Mouse (Mus musculus): ENCODE data around the gene Dnah11.
A peak's percentile ranks its signal among the peaks of the same experiment; 100 is the strongest.

The Dnah11 gene

DNA sequence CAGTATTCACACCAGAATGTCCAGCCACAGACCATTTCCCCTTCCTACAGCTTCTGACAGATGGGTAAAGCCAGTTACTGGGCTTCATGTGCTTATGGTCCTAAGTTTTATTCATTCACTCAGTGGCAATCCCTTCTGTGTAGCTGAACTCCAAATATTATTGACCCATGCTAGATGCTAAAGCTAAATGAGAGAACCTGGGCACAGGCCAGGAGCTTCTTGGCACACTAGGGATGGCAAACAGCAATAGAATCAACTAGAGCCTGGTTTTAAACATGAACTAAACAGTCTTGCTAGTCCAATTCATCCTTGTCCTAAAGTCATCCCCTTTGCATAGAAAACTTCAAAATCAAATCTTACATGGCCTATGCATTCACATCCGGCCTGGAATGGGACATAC is 113.6 kb downstream of the Dnah11 start:
- DNase-seq (ENCODE audit: low read depth, low spot score): no peak

DNA sequence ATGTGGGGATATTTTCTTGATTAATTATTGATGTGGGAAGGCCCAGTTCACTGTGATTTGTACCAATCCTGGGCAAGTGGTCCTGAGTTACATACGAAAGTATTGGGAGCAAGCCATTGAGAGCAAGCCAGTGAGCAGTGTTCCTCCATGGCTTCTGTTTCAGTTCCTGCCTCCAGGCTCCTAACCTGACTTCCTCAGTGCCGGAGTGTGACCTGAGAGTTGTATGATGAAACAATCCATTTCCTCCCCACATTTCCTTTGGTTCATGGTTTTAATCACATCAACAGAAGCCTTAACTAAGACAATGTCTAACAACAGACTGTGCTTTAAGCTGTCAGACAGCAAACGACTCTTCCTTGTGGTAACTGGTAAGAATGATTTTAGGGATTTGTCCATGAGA is 114.0 kb downstream of the Dnah11 start:
- no peak for DNase-seq (ENCODE audit: low read depth, low spot score)

DNA sequence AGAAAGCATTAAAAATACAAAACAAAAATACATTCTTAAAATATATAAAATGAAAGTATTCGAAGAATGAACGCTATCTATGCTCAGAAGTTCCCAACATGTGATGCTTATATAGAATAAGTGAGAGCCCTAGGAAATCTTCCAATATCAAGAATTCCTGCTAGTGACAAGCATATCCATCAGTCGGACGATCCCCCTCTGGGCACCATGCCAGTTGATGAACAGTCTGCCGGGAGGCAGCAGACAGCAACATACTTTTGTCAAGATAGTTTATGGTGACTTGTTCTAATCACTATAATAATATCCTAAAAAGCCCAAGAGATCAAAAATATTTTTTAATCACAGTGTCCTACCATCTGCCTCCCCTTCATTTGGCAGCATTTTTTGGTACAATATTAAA is 114.7 kb downstream of the Dnah11 start:
- DNase-seq (ENCODE audit: low read depth, low spot score): no peak

DNA sequence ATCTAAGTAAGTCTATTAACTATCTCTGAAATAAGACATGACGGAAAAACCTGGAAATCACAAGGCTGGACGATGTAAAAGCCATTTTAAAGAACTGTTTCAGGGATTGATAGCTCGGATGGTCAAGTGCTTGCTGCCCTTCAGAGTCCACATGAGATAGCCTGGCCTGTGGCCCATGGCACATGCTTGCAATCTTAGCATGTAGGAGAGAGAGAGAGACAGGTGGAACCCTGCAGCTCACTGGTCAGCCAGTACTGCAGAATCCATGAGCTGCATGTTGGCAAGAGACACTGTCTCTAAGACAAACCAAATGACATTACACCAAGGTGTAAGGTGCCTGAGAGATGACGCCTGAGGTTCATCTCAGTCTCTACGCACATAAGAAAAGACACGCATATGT is 118.4 kb downstream of the Dnah11 start:
- DNase-seq (ENCODE audit: low read depth, low spot score): no peak

DNA sequence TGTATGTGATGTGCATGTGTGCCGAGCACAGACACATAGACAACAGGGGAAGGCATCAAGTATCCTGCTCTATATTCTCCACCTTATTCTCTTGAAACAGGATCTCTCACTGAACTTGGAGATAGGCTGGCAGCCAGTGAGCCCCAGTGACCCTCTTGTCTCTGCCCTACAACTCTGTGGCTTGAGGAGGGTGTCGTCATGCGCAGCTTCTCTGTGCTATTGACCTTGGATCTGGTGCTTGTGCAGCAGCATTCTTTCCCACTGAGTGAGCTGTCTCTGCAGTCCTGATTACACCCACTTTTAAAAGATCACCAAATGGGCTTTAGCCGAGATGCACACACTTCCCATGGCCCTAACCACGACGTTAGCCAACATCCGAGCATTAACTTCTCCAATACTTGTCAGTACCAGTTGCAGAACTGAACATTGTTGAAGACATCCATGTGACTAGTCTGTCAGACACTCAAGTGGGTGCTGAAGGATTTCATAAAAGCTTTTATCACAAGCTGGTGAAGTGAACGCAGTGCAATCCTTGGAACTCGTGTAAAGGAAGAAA is 120.3 kb downstream of the Dnah11 start:
- DNase-seq (ENCODE audit: low read depth, low spot score): no peak

DNA sequence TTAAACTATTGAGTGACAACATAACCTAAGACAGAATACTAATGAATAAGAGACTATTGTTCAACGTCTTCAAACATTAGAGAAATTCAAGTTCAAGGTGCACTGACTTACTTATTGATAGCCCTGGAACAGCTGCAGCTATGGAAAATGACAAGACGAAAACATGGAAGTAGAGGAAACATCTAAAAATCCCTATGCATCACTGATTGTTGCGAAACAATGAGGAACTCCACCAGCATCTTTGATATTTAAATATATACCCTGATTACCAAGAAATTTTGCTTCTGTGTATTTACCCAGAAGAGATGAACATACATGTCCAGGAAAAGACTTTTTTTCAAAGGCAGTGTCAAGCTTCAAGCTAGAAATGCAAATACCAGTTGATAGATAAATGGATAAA is 122.0 kb downstream of the Dnah11 start:
- DNase-seq (ENCODE audit: low read depth, low spot score): no peak

DNA sequence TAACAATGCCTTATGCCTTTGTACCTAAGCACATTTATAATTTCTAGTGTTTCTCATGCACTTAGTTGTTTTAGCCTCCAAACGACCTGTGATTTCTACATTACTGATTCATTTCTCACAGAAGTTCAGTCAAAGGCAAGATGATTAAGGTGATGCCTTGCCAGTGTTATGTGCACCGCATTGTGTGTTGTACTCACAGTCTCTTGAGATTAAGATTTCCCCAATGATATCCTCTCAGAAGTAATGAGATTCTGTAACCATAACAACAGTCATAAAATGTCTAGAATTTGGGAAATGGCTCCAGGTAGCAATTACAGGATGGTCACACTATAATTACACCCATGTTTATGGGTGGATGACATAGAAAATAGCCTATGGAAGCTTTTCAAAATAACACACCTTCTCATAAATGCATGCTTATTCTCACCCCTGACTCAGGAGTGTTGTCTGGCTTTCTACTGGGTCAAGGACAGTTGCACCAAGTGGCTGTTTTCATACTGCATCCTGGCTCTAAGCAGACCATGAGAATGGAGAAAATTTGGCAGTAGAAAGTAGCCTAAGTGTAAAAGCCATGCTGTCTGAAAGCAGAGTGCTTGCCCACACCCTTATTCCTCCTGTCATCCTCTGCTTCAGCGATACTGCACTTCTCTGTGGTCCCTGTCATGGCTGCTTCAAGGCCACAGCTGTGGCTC is 126.5 kb downstream of the Dnah11 start:
- no peak for DNase-seq (ENCODE audit: low read depth, low spot score)

DNA sequence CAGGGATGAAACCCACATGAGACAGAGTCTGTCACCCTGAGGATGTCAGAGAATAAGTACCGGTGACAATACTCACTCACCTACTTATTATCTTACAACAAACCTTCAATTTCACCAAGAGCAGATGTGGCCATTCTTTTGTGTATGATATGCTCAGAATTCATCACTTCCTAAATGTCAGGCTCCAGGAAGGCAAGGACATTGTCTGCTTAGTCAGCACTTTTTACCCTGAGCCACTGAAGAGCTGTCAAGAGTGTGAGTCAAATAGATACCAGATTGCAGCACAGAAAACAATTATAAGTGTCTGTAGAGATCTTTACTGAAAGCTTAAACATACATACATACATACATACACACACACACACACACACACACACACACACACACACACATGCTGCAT is 127.2 kb downstream of the Dnah11 start:
- no peak for DNase-seq (ENCODE audit: low read depth, low spot score)

DNA sequence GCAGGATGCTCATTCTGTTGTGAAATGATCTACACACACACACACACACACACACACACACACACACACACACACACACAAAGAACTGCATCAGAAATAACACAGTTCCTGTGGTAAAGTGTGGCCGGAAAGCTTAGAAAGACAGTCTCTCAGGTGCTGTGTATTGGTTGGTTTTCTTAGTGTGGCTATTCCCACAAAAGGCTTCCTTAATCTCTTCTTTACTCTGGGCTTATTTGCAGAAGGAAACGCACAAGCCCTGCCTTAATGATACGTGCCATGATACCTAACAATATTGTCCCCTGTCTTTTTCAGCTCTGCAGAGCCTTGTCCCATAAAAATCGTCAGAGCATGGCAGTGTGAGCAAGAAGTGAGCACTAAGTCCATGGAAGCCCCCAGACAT is 130.1 kb downstream of the Dnah11 start:
- DNase-seq (ENCODE audit: low read depth, low spot score): no peak

DNA sequence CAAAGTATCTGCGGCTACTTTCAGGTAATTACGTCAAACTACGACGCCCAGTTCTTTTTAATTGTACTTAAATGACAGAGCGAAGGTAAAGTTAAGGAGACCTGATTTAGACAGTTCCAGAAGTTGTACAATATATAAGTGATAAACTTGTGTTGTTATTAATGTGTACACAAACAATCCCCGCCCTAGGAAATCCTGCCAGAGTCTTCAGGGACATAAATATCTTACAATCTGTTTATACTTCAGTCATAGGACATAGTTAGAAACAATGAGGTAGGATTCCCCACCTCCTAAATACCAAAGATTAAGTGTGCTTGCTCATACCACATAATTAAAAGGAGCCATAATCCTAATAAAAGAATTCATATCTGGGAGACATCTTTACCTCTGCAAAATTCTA is 136.5 kb downstream of the Dnah11 start:
- DNase-seq (ENCODE audit: low read depth, low spot score): no peak

DNA sequence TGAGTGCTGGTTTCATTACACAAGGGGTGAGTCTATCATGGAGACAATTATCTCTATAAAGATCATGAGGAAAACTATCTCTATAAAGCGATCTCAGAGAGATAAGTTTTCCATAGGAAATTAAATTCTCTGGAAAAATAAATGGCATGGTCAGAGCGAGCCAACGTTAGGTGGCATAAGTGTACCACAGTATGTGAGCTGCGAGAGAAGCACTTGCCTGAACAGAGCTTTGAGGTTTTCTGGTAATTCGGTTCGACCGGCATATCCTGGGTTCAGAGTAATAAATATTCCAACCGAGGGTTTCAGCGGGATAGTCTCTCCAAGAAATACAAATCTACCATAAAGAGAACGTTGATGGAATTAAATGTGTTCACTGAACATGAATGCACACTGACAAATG is 142.0 kb downstream of the Dnah11 start:
- no peak for DNase-seq (ENCODE audit: low read depth, low spot score)

DNA sequence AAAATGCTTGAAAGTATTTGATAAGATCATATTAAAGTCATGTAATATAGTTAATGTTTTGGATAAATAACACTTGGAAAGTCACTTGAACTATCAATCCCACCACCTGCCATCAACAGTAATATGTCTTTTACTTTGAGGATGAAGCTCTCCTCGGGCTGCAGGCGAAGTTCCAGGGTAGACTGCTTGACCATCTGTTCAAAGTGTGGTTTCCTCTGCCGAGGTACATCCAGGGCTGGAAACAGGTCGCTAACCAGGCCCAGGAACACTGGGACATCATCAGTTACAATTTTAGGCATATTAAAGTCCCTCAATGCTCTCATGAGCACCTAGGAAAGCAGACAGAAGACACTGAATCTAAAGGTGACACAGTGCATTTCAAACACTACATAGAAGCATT is 153.5 kb downstream of the Dnah11 start:
- DNase-seq (ENCODE audit: low read depth, low spot score): no peak

DNA sequence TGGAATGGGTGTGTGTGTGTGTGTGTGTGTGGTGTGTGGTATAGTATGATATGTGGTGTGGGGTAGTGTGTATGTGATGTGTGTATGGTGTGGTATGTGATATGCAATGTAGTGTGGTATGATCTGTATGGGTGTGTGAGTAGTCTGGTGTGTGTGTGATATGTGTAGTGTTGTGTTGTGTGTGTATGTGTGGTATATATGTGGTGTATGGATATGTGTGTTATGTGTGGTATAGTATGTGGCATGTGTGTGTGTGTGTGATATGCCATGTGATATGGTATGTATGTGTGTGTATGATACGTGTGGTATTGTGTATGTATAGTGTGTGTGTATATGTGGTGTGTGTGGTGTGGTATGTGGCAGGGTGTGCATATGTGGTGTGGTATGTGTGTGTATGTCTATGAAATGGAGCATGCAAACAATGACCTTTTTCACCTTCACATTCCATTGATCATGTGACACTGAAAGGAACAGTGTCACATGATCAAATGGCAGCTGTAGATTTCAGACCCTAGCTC is 155.7 kb downstream of the Dnah11 start:
- no peak for DNase-seq (ENCODE audit: low read depth, low spot score)

DNA sequence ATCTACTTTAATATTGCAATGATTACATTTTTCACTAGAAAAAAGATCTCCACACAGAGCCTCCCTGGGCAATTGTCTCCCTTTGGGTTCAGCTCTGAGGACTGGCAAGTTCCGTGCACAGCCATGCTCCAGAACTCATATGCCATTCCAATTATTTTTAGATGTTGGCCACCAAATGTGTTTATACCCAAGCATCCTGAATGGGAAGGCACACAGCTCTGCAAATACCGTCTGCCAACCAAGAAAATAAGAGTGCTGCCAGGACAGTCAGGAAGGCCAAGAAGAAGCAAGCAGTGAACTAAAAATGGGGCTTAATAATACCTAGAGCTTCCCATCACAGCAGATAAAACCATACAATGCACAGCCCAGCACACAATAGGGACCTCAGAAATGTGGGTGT is 156.6 kb downstream of the Dnah11 start:
- DNase-seq (ENCODE audit: low read depth, low spot score): peak; percentile 64

DNA sequence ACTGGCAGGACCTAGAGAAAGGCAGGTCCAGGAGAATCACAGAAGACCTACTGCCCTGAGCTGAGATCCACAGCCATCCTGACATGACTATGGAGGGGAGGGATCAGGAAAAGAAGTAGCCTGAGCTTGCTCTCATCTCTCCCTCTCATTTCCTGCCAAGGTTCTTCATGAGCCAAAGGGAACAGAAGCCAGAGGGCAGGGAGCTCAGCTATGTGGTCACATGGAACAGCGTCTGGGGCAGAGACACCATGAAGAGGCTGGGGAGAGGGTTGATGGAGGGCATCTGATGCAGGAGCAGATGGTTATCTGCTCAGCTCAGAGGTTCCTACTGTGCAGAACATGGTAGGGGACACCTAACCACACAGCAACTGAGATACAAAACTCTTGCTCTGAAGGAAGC is 163.9 kb downstream of the Dnah11 start:
- peak; percentile 39 for DNase-seq (ENCODE audit: low read depth, low spot score)

DNA sequence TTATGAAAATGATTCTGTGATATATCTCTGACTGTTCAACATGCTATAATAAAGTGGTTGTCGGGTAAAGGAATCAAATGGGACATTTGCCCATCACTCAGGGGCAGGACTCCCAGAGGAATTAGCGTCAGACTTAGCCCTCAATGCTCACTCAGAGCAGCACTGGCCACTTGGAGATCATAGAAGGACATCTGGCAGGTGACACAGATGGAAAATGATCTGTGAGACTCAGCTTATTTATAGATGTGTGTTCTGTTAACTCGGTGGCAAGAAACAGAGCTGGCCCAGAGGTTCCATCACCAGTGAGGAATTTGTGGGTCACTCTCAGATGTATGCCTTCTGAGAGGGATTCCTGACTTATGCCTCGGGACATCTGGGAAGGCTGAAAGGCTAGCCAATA is 173.1 kb downstream of the Dnah11 start:
- peak; percentile 71 for DNase-seq (ENCODE audit: low read depth, low spot score)

DNA sequence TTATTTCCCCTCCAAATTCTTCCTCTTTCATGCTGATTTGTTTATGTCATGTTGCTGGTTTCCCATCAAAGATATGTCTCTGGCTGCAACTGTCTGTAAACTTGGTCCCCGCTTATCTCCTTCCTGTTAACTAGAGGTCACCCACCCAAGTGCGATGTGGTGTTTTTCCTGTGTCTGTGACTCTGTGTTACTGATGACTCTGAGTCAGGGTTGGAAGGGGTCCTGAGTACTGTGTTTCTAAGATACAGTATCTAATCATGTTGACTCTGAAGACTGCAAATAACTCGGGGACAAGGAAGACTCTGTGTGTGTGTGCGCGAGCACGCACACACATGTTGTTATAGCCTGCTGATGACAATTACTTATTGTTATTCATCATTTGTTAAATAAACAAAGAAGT is 179.9 kb downstream of the Dnah11 start:
- no peak for DNase-seq (ENCODE audit: low read depth, low spot score)

DNA sequence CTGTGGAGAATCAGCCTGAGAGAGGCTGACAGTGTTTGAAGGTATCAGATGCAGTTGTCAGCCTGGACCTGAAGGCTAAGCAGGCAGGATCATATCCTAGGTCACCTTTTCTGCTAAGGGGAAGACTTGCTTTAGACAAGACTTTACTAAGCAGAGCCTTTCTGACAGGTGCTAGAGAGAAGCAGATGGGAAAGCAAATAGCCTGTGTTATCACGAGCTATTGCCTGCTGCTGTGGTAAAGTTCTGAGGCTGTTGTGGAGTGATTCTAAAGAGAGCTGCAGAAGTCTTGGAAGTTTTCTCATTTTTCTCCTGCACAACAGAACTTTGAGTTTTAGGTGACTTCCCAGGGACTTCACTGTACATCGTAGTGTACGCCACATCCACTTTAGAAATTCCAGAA is 185.0 kb downstream of the Dnah11 start:
- no peak for DNase-seq (ENCODE audit: low read depth, low spot score)

DNA sequence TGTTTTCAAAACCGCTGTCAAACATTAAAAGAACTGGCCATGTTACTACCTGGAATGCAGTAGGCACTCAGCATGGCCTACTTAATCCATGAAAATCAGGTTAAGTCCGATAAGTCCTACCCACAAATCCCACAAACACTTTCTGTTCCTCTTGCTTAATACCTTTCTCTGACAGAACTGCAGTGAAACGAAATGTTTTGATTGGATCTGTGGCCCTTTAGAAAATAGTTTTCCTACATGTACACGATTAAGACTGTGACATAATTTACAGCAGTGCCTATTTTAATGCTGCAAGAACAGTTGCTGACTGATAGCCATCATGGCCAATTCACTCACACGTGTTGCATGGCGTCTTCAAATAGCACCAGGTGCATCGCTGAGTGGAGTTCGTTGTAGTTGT is 186.9 kb downstream of the Dnah11 start:
- DNase-seq (ENCODE audit: low read depth, low spot score): no peak

DNA sequence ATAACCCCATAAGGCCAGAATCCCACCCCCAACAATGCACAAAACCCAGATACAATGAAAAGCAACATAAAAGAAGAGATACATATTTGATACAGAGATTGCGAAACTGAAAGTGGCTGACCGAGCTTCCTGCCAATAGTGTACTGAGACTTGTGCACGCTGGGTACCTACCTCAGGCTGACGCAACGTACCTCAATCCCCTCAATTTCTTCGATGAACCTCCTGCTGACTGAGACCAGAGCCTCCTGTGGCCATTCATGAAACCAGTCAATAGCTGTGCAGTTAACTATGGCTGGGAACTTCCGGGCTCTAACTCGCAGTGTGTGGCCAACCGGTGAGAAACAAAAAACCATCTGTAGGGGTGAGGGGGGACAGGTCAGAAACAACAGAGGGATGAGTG is 203.9 kb downstream of the Dnah11 start:
- DNase-seq (ENCODE audit: low read depth, low spot score): no peak

DNA sequence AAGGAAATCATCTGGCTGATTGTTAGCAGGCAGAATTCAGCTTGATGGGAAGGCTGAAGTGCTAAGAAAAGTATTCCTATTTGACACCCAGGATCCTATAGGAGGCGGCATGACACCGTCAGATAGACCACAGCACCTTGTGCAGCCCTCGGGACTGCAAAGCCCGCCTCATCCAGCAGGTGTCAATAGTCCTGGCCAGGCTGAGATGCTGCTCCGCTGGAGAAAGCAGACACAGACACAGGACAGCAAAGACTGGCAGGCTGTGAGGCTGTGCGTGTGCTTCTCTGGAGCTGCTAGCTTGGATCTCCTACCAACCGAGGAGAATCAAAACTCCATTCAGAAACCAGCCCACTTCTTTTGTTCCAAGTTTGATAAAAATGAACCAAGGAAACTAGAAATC is 205.3 kb downstream of the Dnah11 start:
- DNase-seq (ENCODE audit: low read depth, low spot score): peak; percentile 78

DNA sequence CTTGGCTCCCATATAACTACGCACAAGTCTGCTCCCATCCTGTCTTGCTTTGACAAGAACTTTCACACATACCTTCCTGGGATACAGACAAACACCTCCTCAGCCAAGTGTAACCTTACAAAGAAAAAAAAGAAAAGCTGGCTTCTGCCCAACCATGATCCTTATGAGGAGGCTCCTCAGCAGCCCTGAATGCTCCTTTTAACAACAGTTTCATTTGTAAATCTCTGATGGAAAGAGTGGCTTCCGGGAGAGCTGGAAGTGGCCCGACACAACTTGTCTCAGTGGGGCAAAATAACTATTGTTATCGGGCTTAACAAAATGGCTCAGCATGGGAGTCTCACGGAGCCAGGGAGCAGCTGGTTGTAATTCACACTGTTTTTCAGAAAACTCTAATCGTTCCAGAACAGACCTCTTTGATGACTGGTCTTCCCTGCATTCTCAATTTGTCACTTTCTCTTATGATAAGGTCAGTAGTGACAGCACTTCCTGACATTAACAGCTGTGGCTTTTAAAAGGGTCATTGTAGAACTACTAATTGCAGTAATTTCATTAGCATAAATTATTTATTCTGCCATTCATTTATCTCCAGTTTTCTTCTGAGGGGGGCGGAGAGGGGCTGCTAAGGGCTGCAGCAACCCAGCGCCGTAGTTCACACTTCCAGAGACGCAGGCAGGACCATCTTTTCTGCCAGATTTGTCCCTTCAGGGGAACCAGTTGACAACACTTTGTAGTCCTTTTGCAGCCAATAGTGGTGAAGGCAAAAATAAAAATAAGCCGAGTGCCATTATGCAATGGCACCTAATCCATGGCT is 209.6 kb downstream of the Dnah11 start:
- DNase-seq (ENCODE audit: low read depth, low spot score): no peak

DNA sequence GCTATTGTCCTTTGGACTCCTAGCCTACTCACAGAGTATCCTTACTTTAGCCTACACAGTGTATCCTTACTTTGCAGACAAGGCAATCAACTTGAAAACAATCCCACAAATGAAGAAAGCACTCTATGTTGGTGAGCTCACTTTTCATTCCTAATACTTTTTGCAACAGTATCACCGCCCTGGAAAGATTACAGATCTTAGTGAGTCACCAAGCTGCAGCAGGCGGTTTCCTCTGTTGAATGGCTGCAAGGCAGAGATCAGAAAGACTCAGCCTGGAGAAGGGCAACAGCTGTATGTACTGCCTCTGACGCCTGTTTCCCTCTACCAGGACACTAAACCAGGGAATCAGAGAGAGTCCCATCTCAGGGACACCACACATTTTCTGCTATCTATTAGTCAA is 218.5 kb downstream of the Dnah11 start:
- DNase-seq (ENCODE audit: low read depth, low spot score): no peak
